Mouse (Mus musculus): ENCODE measurements at regions not wholly inside any gene's neighbourhood (a gene's known extent, or its start where the extent isn't known, plus 50 kb on each side); places are given as distances from the start of the nearest gene placed in this dataset.

GRCm38 (mm10) chr15:32021009-32021602 is 156.0 kb upstream of the Tas2r119 start:
- TF ChIP-seq CTCF (IDR thresholded peaks at IDR 0.05; ENCODE audit: extremely low read depth, insufficient read depth, insufficient read length, insufficient replicate concordance) = no peak
- no peak for TF ChIP-seq POLR2A (IDR thresholded peaks at IDR 0.05; ENCODE audit: low read depth, low read length)
